Mouse (Mus musculus): ENCODE measurements around the gene Zfp446.

DNA sequence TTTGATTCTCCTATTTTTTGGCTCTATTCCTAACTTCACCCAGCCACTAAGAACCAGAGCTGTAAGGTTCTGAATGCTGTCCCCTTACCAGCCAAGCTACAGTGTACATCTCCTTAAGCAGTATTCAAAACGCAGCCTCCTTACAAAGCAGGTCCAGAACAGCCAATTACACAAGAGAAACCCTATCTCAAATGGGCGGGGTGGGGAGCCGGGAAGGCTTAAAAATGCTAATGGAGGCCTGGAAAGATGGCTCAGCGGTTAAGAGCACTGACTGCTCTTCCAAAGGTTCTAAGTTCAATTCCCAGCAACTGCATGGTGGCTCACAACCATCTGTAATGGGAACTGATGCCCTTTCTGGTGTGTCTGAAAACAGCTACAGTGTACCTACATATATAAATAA lies 17.9 kb upstream of the Zfp446 start:
- TF ChIP-seq CTCF (IDR thresholded peaks at IDR 0.05) (no peak), EP300 (IDR thresholded peaks at IDR 0.05) (no peak)

All from lung, postnatal 0 days (tissue).